Mouse (Mus musculus): ENCODE measurements around the gene Hmg20a.

DNA sequence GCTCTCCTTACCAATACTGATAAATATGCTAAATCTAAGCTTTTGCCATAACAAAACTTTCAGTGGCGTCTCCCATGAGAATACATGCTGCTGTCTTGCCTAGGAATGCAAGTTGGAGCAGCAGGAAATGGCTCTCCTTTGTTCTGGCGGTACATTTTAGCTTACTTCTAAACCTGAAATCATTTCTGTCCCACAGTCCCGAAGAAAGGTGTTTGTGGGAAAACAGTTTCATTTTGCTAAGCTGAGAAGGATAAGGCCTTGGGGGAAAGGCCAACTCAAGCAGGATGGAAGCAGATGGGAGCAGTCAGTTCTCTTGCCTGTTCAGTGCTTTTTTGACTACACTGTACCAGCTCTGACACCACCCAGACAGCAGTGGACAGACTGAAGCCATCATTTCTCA lies 49.6 kb upstream of the Hmg20a start:
- TF ChIP-seq CTCF (IDR thresholded peaks at IDR 0.05; ENCODE audit: low read depth): no peak
- TF ChIP-seq EP300 (IDR thresholded peaks at IDR 0.05; ENCODE audit: low read depth): no peak

Measured in liver, embryonic 14.5 days (tissue).